ENCODE assay signal across 24 mouse cellular contexts in genomic region chr3:133750606-133751005, GRCm38 (mm10).
DNase-seq lines count a peak whose midpoint lies in the region; ATAC-seq and TF ChIP-seq lines count a peak whose summit lies in the region.
"Had no signal": no experiment of that assay in that cellular context is flagged by ENCODE, and none has a peak within 500 bp of the region (broad histone marks: within the 10 kb centered on the region; RNA-seq: fewer than 3 reads in every experiment).

No protein-coding gene starts in this region.

- peak overlapping the region; percentile 72; the same call in 1 of the 2 replicates for H3K27ac ChIP-seq in kidney, embryonic 15.5 days
- no peak overlapping the region for H3K27ac ChIP-seq in kidney, postnatal 0 days
- H3K27ac ChIP-seq: embryonic facial prominence, embryonic 13.5 days; embryonic facial prominence, embryonic 15.5 days; forebrain, embryonic 10.5 days; forebrain, embryonic 12.5 days had no signal

- no peak overlapping the region for H3K4me3 ChIP-seq in kidney, embryonic 15.5 days (replicated peaks)
- H3K4me3 ChIP-seq in kidney, postnatal 0 days (replicated peaks; ENCODE audit: low read depth, low read length) = no peak overlapping the region
- H3K4me3 ChIP-seq: embryonic facial prominence, embryonic 13.5 days; embryonic facial prominence, embryonic 15.5 days; erythroblast, embryonic 14.5 days; forebrain, embryonic 10.5 days; forebrain, embryonic 12.5 days had no signal

- no peak for TF ChIP-seq CTCF in kidney, postnatal 0 days (IDR thresholded peaks at IDR 0.05; ENCODE audit: low read depth)

- ATAC-seq in kidney, embryonic 15.5 days (replicated peaks; ENCODE audit: low FRiP score) = peak; percentile 72
- ATAC-seq in kidney, postnatal 0 days (replicated peaks; ENCODE audit: low FRiP score, low read depth) = no peak
- ATAC-seq: CD4-positive, CD25-positive, alpha-beta regulatory T cell, adult 4 months; forebrain, embryonic 14.5 days had no signal

- no peaks in the 10 kb centered on the region for H3K27me3 ChIP-seq in kidney, embryonic 15.5 days
- H3K27me3 ChIP-seq in kidney, postnatal 0 days (ENCODE audit: insufficient read depth, low read length) = no peaks in the 10 kb centered on the region
- H3K27me3 ChIP-seq: embryonic facial prominence, embryonic 13.5 days; embryonic facial prominence, embryonic 15.5 days; forebrain, embryonic 12.5 days had no signal

- peak; percentile 22 for DNase-seq in kidney, adult 9 months
- DNase-seq in kidney, postnatal 10 days = no peak
- DNase-seq in kidney, postnatal 14 days = no peak
- peak; percentile 50 for DNase-seq in kidney, postnatal 0 days (ENCODE audit: low spot score)
- no peak for DNase-seq in kidney, postnatal 4 days
- DNase-seq: adrenal gland, adult 2 months; adrenal gland, postnatal 10 days; adrenal gland, postnatal 25 days; B cell, adult 2 months; cerebellum, adult 11 months; cerebellum, adult 18-20 months; cerebellum, adult 8-10 months; cerebellum, adult 9-11 months; cerebellum, postnatal 14 days; cerebellum, postnatal 36 days; embryo, embryonic 11 days had no signal

- 42% methylated on average over 3 of the region's 3 CpGs for WGBS in kidney, embryonic 15.5 days
- 40% methylated on average over 3 of the region's 3 CpGs for WGBS in kidney, postnatal 0 days

- no peaks in the 10 kb centered on the region for H3K36me3 ChIP-seq in kidney, embryonic 15.5 days
- no peaks in the 10 kb centered on the region for H3K36me3 ChIP-seq in kidney, postnatal 0 days (ENCODE audit: insufficient read depth, low read length)
- H3K36me3 ChIP-seq: embryonic facial prominence, embryonic 13.5 days; embryonic facial prominence, embryonic 15.5 days; forebrain, embryonic 10.5 days; forebrain, embryonic 12.5 days had no signal

- H3K4me2 ChIP-seq in kidney, embryonic 15.5 days = no peak overlapping the region
- no peak overlapping the region for H3K4me2 ChIP-seq in kidney, postnatal 0 days (ENCODE audit: low read length)
- H3K4me2 ChIP-seq: embryonic facial prominence, embryonic 13.5 days; forebrain, embryonic 12.5 days had no signal

- peaks cover 38% of the 10 kb centered on the region for H3K4me1 ChIP-seq in kidney, embryonic 15.5 days
- H3K4me1 ChIP-seq in kidney, postnatal 0 days (replicated peaks; ENCODE audit: insufficient read depth, low read length) = peaks cover 16% of the 10 kb centered on the region; the same call in 1 of the 2 replicates

- H3K9ac ChIP-seq in kidney, embryonic 15.5 days = no peak overlapping the region
- no peak overlapping the region for H3K9ac ChIP-seq in kidney, postnatal 0 days (ENCODE audit: low read depth, low read length)
- H3K9ac ChIP-seq: embryonic facial prominence, embryonic 13.5 days; embryonic facial prominence, embryonic 15.5 days; forebrain, embryonic 12.5 days had no signal

- H3K9me3 ChIP-seq in kidney, embryonic 15.5 days (replicated peaks) = no peaks in the 10 kb centered on the region
- H3K9me3 ChIP-seq in kidney, postnatal 0 days (replicated peaks; ENCODE audit: low read length) = no peaks in the 10 kb centered on the region
- H3K9me3 ChIP-seq: embryonic facial prominence, embryonic 13.5 days; embryonic facial prominence, embryonic 15.5 days; forebrain, embryonic 10.5 days; forebrain, embryonic 12.5 days had no signal

Comparison
In these comparisons a context has a peak if more than half of its experiments do, and no peak if none do; other contexts are left out.
1. DNase-seq: peak in kidney, adult 9 months (single experiment) and kidney, postnatal 0 days (single experiment); none in kidney, postnatal 10 days (single experiment), kidney, postnatal 14 days (single experiment) and kidney, postnatal 4 days (0 of 2).